Mouse (Mus musculus): ENCODE results near the gene Anapc13. TPM values are rescaled to one million over a fixed set of nuclear protein-coding genes. Genes with fewer than 3 reads are reported as not detected.

The Anapc13 gene
- polyA plus RNA-seq, 1 experiment: 206 TPM

DNA sequence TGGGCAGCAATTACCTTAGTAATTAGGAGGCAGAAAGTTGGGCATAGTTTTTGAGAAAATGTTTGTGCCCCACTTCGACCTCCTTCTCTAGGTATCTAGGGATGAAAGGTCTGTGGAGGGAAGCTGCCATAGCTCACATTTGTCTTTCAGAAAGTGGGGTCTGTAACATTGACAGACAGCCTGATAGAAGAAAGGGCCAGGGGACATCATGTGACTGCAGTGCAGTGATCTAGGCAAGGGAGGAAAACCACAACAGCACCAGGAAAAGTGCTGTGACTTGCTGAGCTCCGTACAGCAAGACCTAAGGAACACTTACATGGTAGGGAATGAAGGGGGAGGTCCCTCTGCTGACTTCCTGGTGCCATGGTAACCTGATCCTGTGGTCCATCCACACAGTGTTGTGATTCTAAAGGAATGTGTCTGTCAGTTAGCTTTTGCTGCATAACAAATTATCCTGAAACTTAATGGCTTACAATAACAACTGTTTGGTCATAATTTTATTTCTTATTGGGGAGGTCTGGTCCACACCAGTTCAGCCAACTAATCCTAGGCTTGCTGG, 5.6 kb downstream of the Anapc13 start:
- DNase-seq (ENCODE audit: low spot score): no peak

DNA sequence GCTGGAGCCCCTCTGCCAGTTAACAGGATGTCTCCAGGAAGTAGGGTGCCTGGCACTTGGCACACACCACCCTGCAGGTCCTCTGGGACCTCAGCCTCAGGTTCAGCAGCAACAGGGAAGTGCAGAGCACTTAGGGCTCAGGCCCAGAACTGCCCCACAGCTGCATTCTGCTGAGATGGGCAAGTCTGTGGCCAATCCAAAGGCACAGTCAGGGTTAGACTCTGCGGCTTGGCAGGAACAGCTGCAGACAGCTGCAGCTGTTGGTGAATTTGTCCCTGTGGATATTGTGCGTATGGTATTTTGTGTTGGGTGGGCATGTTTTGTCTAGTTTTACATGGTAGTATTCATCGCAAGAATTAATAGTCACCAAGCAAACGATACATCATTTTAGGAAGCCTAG, 6.1 kb downstream of the Anapc13 start:
- DNase-seq (ENCODE audit: low spot score): no peak

DNA sequence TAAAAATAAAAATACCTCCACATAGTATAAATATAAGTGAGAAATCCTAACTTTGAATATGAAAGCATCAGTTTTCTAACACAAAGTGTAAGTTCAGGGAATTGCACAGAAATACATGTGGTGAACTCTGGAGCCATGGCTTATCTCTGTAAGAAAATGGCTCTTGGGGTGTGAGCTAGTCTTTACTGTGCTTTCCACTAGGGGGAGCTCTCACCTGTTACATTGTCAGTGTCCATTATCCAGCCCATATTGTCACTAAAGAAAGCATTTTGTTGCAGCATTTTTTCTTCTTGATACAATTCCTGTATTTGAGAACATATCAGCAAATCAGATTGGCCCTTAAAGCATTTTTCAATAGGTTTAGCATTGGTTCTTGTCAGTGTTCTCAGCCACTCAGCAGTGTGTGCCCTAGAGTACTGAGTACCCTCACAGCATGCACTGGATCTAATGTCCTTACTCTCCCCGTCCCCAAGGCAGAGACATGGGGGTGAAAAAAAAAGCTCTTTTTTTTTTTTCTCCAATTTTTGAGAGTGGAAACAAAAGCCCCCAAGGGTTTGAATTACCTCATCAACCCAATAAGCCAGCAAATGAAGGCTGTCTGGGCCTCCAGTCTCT, 6.9 kb downstream of the Anapc13 start:
- no peak for DNase-seq (ENCODE audit: low spot score)

DNA sequence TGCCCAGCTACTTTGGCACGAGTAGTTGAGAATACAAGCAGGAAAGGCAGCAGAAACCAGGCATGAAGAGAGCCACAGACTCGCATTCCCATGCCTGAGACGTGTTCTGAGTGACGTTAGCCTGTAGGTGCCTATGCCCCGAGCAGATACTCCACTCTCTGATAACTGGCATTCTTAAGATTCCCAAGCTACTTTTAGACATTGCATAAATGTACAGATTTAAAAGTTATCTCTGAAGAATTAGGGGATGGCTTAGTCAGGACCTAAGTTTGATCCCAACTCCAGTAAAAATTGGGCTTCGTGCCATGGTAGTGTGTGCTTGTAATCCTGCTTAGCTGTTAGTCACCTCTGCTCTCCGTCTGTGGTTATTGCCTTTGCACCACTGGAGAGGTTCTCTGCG, 8.4 kb downstream of the Anapc13 start:
- no peak for DNase-seq (ENCODE audit: low spot score)

DNA sequence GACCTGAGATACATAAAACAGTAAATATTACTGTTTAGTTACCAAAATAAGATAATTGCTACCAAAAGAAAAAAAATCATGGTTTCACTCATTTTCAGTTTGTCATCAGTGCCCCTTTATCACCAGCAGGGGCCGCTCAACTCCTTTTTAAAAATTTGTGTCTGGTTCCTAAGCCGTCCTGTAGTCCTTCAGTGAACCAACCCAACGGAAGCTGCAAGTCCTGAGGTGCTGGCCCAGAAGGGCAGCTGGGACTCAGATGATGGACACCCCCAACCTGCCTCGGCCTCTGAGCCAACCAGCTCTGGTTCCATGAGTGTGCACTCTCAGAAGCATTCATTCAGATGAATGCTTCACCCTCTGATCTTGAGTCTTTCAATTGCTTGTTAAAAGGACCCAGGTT, 10.5 kb downstream of the Anapc13 start:
- DNase-seq (ENCODE audit: low spot score): no peak

DNA sequence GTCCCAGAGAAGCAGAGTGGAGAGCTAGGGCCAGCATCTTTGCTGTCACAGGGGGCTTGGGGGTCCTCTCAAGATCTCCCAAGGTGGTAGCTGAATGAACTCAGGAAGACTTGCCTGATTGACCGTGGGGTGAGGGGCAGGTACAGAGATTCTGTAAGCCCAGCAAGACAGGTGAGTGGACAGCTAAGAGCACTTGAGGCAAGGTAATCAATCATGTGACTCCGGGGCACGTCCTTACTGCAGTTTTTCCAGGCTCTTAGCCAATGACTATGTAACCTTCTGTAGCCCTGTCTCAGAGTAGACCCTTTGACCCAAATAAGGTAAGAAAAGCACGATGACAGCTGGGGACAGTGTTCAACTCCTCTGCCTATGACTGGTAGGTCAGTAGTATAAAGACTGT, 11.0 kb downstream of the Anapc13 start:
- no peak for DNase-seq (ENCODE audit: low spot score)

DNA sequence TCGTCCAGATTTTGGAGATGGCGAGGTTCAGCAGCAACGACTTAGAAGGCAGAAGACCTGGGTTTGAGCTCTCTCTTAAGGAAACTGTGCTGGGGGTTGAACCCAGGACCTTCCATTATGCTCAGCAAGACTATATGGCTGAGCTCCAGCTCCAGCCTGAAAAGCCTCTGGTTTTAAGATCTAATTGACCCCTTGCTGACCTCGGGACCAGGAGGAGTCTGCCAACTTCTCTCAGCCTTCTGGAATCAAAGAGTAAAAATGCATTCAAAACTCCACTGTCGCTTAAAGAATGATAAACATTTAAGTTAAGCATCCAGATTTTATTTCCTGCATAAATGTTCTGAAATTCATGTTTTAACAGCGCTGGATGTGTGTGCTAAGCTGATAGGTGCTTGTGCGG, 12.9 kb downstream of the Anapc13 start:
- no peak for DNase-seq (ENCODE audit: low spot score)

DNA sequence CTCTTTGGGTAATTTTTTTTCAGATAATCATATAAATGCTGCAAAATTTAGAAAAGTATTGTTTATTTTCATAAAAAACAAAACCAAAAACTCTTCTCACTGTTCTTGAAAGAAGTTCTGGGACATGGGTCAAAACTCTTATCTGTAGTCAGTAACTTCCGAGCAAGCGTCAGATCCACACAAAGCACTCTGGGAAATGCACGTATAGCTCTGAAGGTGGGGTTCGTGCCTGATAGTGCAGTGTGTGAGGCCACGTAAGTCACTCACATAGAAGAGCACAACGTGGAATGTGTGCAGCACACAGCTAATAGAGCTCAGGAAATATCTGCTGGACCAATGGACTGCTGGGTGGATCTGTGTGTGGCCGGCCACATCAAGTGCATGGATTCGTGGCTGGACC, 13.4 kb downstream of the Anapc13 start:
- DNase-seq (ENCODE audit: low spot score): no peak

DNA sequence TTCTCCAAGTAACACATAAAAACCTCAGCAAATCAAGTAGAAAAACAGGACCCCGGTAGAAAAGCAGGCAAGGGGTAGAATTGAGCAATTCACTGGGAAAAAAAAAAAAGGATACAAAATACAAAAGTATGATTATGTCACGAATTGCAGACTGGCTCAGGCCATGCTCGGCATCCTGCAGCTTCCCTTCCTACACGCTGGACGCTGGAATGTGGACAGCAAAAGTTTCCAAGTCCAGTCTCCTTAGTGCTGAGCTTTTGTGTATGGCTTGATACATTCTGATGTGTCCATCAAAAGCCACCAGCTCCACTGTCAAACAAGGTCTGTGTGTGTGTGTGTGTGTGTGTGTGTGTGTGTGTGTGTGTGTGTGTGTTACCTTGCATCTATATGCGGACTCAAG, 15.4 kb downstream of the Anapc13 start:
- no peak for DNase-seq (ENCODE audit: low spot score)

DNA sequence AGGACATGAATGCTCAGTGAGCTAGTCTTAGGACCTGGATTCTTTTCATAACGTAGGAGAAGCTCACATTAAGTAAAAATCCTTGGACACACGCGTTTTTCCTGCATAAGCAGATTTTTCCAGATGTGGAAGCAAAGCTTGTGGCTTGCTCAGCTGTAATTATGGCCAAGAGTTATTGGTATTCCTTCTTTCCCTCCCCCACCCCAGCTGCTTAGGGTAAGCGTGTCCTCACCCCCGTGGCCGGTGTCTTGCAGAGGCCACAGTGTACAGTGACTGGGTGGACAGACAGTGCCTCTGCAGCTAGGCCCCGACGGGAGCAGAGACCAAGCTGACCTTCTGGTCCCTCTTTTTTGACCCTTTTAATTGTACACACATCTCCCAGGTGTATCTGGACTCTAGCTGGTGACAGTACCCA, 17.0 kb downstream of the Anapc13 start:
- no peak for DNase-seq (ENCODE audit: low spot score)

DNA sequence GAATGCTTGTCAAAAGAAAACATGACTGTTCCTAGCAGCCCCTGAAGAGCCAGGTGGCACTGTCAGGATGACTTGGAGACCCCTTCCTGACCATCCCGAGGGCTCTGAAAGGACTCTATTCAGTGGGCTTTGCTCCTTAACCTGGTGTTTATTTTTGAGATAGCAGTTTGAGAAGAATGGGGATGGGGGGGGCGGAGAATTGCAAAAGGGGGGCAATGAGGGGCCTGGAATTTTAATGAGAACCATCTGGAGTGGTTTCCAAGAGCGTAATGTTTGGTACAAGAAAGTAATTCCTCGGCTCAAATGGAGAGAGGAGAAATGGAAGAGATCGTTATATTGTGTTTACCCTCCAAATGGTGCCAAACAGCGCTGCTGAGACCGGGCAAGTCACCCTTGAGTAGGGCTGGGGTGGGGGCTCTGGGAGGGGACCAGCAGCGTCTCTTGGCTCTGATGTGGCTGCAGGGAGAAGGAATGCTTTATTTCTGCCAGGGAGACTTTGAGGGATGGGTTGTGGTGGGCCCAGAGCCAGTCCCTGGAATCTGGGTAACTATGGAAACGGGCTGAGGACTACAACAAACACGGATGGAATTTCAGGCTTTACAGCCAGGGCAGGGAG, 17.5 kb downstream of the Anapc13 start:
- no peak for DNase-seq (ENCODE audit: low spot score)

DNA sequence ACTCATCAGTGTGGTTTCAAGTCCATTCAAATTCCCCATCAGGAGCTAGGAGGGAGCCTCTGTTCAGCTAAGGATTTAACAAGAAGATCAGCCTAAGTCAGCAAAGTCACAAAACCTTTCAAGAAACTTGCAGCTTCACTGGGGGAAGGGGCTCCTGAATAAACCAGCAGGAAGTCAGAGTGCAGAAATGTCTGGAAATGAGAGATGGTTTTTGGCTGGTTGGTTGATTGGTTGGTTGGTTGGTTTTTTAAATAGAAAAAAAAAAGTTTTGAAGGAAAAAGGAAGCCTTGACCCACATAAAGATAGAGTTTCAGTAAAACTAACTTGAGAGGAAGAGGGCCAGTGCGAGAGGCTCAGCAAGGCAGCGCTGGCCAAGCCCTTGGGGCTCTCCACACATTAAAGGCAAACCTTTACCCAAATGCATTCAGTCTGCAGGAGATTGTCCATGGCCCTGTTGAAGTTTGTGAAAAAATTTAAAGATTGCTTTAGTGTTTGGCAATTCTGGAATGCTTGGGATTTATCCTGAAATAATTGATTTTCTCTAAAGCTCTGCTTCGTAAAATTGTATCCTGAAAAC, 19.1 kb downstream of the Anapc13 start:
- no peak for DNase-seq (ENCODE audit: low spot score)

DNA sequence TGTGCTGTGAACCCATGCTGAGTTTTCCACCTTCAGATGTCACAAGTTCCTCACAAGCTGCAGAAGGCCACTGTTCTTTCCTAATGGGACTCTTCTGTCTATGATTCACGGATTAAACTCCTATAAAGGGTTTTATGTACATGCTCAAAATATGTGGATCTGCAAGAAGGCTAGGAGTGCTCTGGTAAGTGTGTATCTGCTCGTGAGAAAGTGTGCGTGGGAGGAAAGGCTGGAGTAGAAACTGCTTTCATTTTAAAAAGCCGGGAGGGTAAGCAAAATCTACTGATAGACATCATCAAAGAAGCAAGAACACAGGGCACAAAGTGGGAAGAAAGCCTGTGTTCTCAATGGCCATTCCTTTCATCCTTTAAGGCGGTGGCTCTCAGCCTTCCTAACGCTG, 20.9 kb downstream of the Anapc13 start:
- no peak for DNase-seq (ENCODE audit: low spot score)

DNA sequence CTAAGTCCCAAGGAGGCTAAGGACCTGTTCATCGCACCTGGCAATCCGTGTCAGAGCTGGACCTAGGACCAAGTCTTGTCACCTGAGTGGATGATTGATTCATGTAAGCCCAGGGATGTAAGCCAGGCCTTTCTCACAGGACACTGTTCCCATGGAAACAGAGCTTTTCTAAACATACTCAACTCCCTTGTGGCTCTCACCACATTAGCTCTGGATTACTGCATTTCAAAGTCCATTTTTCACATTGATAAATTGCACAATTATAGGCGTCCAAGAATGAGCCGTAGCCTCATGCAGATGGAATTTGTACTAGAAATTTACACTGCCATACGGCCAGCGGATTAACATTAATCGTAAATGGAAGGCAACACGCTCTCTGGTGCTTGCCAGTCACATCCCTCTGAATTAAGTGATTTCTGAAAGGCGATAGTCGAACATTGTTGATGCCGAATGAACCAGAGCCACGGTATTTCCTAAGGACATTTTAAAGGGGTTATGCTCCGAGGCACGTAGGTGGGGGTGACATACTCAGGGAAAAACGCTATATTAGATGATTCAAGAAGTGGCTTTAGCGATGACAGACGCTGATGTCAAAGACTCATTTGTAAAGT, 23.9 kb downstream of the Anapc13 start:
- DNase-seq (ENCODE audit: low spot score): no peak

DNA sequence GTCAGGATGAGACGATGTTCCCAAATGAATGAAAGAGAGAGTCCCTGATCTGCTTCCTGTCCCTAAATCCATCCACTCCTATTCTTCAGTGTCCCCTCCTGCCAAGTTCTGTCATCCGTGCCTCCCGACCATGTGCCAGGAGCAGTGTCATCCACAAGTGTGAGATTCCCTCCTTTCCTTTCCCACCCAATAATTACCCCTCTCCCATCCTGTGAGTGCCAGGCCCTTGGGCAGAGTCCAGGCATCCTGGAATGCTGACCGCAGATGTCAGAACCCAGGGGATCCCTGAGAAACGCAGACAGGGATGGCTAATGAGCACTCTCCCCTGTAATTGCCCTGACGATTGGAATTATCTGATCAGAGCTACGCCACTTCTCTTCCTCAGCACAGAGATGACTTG, 24.5 kb downstream of the Anapc13 start:
- DNase-seq (ENCODE audit: low spot score): no peak

DNA sequence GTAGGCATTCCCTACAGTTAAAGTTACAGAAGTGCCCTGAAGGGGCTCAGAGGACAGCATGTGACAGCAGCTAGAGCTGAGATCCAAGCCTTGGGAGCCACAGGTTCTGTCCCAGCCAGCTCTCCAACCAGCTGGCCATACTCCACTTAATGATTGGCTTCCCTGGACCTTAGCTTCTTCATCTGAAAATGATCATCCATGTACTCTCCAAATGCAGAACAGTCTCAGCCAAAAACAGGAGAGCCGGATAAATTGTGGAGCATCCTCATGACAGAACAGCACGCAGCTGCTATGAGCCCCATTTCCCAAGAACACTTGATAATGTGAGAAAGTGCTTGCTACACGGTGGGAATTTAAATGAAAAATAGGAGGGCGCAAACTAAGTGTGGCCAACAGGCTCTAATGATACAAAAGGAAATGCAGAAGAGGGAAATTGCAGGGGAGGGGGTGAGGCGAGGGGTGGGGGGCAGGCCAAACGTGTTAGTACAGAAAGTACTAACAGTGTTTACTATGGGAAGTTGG, 25.2 kb downstream of the Anapc13 start:
- no peak for DNase-seq (ENCODE audit: low spot score)

DNA sequence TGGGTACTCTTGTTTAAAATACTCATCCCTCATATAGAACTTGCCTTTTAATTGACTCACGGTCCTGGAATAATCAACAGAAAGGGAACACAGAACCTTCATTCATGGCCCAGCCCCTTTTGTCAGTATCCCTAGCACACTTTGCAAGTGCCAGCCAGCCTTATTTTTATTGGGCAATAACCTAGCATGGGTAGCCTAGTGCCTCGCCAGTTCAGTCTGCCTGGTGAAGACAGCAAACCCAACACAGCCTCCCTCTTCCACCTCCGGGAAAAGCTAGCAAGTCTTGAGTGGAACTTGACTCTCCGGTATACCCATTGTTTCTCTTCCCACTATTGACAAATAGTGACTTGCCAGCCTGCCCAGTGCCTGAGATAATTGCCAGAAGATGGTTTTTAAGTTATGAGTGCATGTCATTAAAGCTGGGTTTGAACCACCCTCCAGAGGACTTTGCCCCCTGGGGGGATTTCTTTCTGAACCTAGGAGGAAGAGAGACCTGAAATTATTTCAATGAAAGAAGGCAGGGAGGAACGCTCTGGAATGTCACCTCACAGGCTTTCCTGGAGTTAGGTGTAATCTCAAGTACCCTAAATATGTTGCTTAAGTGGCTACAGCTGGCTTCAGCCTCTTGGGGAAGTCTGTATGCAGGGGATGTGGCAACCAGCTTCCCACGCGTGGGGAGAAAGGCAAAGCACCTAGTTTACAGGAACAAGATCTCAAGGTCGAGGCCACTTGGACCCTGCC, 30.4 kb downstream of the Anapc13 start:
- DNase-seq (ENCODE audit: low spot score): no peak

DNA sequence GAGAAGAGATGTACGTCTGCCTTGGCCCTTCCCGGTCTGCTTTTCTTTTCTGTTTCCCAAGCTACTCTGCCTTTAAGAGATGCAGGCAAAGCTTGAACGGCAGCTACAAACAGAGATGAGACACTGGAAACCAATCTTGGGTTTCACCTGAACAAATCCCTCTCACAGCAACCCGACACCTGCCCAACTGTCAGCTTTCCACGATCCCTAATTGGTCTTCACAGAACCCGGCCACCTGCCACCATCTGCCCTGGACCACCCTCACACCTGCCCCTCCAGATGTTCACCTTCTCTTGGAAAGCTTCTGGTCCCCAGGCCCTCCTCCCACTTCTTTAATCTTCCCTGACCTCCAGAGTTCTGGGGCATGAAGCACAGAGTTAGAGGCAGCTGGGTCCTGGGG, 42.0 kb downstream of the Anapc13 start:
- DNase-seq (ENCODE audit: low spot score): no peak

DNA sequence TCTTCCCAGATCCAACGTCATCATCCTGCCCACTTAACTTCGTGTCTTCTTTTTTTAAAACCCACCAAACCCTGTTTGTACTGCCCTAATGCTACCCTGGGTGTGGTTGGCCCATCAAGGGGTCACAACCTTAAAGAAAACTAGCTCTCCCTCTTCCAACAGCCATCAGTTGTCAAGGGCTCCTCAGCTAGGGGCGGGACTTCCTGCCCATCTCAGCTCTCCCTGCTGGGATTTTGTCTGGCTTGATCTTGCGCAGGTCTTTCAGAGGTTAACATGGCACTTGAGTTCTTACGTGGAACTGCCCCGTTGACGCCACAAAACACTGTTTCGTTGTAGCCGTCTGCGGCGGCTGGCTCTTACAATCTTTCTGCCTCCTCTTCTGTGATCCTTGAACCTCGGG, 42.8 kb downstream of the Anapc13 start:
- DNase-seq (ENCODE audit: low spot score): no peak

DNA sequence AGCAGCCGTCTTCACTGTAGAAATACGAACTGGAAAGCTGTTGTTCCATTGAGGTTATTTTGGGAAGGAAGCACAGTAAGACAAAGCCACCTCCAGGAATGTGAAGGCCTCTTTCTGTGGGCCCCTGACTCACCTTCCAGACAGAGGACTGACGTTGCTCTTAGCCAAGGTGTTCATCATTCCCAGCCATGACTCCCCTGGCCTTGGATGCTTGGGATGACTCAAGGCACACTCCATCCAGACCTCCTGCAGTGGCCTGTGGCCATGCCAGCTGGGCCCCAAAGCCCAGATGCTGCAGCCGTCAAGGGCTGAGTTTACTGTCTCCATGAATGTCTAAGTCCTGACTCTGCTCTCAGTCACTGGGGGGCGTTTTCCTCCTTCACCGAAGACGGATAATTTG, 47.3 kb downstream of the Anapc13 start:
- no peak for DNase-seq (ENCODE audit: low spot score)

DNA sequence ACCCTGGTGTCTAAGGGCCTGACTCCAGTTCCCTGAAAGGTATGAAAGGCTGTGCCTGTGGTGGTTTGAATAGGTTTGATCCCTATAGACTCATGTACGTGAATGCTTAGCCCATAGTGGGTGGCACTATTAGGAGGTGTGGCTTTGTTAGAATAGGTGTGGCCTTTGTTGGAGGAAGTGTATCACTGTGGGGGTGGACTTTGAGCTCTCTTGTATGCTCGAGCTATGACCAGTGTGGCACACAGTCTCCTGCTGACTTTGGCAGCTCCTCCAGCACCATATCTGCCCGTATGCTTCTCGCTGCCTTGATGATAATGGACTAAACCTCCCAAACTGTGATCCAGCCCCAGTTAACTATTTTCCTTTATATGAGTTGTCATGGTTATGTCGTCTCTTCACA, 49.8 kb downstream of the Anapc13 start:
- no peak for DNase-seq (ENCODE audit: low spot score)

DNA sequence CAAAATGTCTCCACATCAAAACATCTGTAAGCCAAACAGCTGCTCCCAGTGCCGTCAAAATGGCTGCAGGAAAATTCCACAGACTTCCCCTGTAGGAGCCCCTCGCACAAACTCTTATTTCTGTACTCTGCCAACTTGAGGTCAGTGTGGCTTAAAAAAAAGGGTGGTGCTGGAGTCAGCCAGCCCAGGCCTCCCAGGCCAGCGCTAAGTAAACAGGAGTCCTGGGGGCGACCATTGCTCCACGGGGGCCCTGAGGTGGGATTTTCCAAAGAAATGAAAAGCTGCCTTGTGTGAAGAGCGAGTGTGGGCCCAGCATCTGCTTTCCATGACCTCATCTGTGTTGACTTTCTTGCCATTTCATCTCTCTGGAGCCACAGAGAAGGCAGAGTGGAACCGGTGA, 55.4 kb downstream of the Anapc13 start:
- DNase-seq (ENCODE audit: low spot score): no peak

Data from urinary bladder, adult 2 months (tissue).